Mouse (Mus musculus) limb, embryonic 10.5 days (tissue): ENCODE results near the gene Hist1h2ba. TPM values are rescaled to one million over a fixed set of nuclear protein-coding genes. Genes with fewer than 3 reads are reported as not detected.

Experiments used
- DNase-seq: peaks from one replicate; pipeline ENCODE4 v3.0.0-alpha.2; 2017; ENCODE audit warnings: low spot score
- H3K27ac ChIP-seq: fragments of 300-500 bp; sonication (generic); 2 replicates; pipeline ENCODE4 v1.5.1; 2016; ENCODE audit warnings: mild to moderate bottlenecking
- H3K27me3 ChIP-seq: fragments of 300-500 bp; sonication (generic); 2 replicates; pipeline ENCODE4 v1.6.1; 2016; ENCODE audit warnings: low read depth, mild to moderate bottlenecking; ENCODE audit not compliant: poor library complexity, severe bottlenecking
- H3K36me3 ChIP-seq: fragments of 300-500 bp; sonication (generic); 2 replicates; pipeline ENCODE4 v1.6.1; 2016; ENCODE audit warnings: mild to moderate bottlenecking, moderate library complexity
- H3K4me1 ChIP-seq: fragments of 300-500 bp; sonication (generic); 2 replicates; pipeline ENCODE4 v1.6.1; 2016
- H3K4me3 ChIP-seq: fragments of 300-500 bp; sonication (generic); 2 replicates; pipeline ENCODE4 v1.5.1; 2016; ENCODE audit warnings: mild to moderate bottlenecking, moderate library complexity
- H3K9me3 ChIP-seq: fragments of 300-500 bp; sonication (generic); replicated peaks from 2 replicates; pipeline ENCODE4 v1.6.1; 2016; ENCODE audit warnings: mild to moderate bottlenecking
- WGBS: fragments of 180-500 bp; shearing (Covaris S2); methylation state at CpG from one replicate; pipeline ENCODE4 v1.1.7; 2016; 5-methylcytosine and 5-hydroxymethylcytosine counted together
- polyA plus RNA-seq: library from polyadenylated mRNA; unstranded; fragments of >200 nt; fragmentation: Nextera tagmentation; extraction: Ambion mirVana; gene quantifications from 2 replicates; pipeline ENCODE4 v1.2.1, GENCODE M21; 2016

The Hist1h2ba gene
- polyA plus RNA-seq, 1 experiment from 2014 or later: not detected

DNA sequence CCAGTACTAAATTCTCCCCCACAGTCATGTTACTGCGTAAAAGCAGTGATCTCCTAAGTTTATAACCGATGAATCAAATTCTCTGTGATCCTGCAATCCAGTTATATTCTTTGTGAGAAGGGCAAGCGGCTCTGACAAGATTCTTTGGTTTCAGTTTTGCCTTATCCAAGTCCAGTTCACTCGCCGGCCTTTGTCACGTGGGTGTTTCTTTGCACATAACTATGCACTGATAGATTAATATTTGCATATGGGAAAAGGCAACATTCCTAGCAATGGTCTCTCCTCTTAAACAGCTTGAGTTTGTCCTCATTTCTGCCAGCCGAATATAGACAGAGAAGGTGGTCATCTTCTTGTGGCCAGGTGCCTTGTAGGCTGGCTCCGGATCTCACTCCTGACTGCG, 3.5 kb downstream of the Hist1h2ba start:
- Histone ChIP-seq H3K36me3 (no peaks in the 10 kb centered on the region), H3K4me3 (no peak overlapping the region; the same call in 1 of the 2 replicates), H3K4me1 (peaks cover 16% of the 10 kb centered on the region), H3K27ac (peak overlapping the region; percentile 72), H3K27me3 (no peaks in the 10 kb centered on the region), H3K9me3 (no peaks in the 10 kb centered on the region)
- 88% methylated on average over 9 of the region's 9 CpGs for WGBS
- no peak for DNase-seq

GRCm38 (mm10) chr13:23928637-23929036, 5.3 kb downstream of the Hist1h2ba start:
- no peaks in the 10 kb centered on the region for H3K36me3 ChIP-seq
- WGBS: 70% methylated on average over 3 of the region's 3 CpGs
- peaks cover 16% of the 10 kb centered on the region for H3K4me1 ChIP-seq
- no peaks in the 10 kb centered on the region for H3K27me3 ChIP-seq
- DNase-seq: no peak
- no peaks in the 10 kb centered on the region for H3K9me3 ChIP-seq
- no peak overlapping the region for H3K27ac ChIP-seq
- no peak overlapping the region for H3K4me3 ChIP-seq

GRCm38 (mm10) chr13:23925792-23926191, 8.2 kb downstream of the Hist1h2ba start:
- no peak for DNase-seq
- no peaks in the 10 kb centered on the region for H3K9me3 ChIP-seq
- H3K27me3 ChIP-seq: no peaks in the 10 kb centered on the region
- 83% methylated on average over 2 of the region's 2 CpGs for WGBS
- H3K27ac ChIP-seq: no peak overlapping the region
- H3K4me3 ChIP-seq: no peak overlapping the region
- H3K4me1 ChIP-seq: peaks cover 8% of the 10 kb centered on the region
- H3K36me3 ChIP-seq: no peaks in the 10 kb centered on the region

GRCm38 (mm10) chr13:23917674-23918073, 16.3 kb downstream of the Hist1h2ba start:
- Histone ChIP-seq H3K9me3 (no peaks in the 10 kb centered on the region), H3K4me3 (no peak overlapping the region), H3K27ac (no peak overlapping the region), H3K27me3 (no peaks in the 10 kb centered on the region), H3K36me3 (no peaks in the 10 kb centered on the region), H3K4me1 (peaks cover 6% of the 10 kb centered on the region)
- whole genome bisulfite sequencing: 85% methylated on average over 4 of the region's 4 CpGs
- DNase-seq: no peak

DNA sequence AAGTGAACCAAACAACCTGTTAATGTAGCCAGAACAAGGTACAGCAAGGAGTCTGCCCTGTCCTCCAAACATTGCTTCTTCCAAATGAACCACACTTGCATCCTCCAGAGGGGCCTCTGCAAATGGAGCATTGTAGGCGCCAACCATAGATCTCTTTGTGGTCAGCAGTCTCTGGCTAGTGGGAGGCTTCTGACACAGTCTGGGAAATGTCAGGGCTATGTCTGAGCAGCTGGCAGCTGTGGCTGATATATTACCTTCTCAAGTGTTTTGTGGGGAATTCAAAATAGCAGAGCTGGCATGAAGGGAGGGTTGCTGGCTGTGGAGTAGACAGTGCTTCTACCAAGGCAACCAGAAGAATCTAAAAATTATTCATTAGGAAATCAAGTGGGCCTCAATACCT, 17.8 kb downstream of the Hist1h2ba start:
- Histone ChIP-seq H3K27ac (no peak overlapping the region), H3K4me1 (peaks cover 6% of the 10 kb centered on the region), H3K36me3 (no peaks in the 10 kb centered on the region), H3K9me3 (no peaks in the 10 kb centered on the region), H3K27me3 (no peaks in the 10 kb centered on the region), H3K4me3 (no peak overlapping the region)
- WGBS: 83% methylated on average over 1 of the region's 1 CpGs
- DNase-seq: no peak

GRCm38 (mm10) chr13:23914376-23915167, 19.4 kb downstream of the Hist1h2ba start, which contains the start of gene Slc17a4:
Gene Slc17a4, minus strand, starts transcription at chr13:23915009.
- H3K4me3 ChIP-seq: no peak within 1 kb of the TSS
- no peak for DNase-seq
- WGBS: 79% methylated on average over 9 of the region's 9 CpGs
- no peaks in the 10 kb centered on the region for H3K36me3 ChIP-seq
- no peaks in the 10 kb centered on the region for H3K27me3 ChIP-seq
- H3K4me1 ChIP-seq: peaks cover 6% of the 10 kb centered on the region
- no peaks in the 10 kb centered on the region for H3K9me3 ChIP-seq
- H3K27ac ChIP-seq: no peak within 1 kb of the TSS

GRCm38 (mm10) chr13:23913791-23914306, 20.1 kb downstream of the Hist1h2ba start:
- no peaks in the 10 kb centered on the region for H3K36me3 ChIP-seq
- DNase-seq: no peak
- peaks cover 6% of the 10 kb centered on the region for H3K4me1 ChIP-seq
- WGBS: 67% methylated on average over 6 of the region's 6 CpGs
- no peaks in the 10 kb centered on the region for H3K9me3 ChIP-seq
- H3K4me3 ChIP-seq: no peak overlapping the region
- H3K27me3 ChIP-seq: no peaks in the 10 kb centered on the region
- H3K27ac ChIP-seq: no peak overlapping the region

DNA sequence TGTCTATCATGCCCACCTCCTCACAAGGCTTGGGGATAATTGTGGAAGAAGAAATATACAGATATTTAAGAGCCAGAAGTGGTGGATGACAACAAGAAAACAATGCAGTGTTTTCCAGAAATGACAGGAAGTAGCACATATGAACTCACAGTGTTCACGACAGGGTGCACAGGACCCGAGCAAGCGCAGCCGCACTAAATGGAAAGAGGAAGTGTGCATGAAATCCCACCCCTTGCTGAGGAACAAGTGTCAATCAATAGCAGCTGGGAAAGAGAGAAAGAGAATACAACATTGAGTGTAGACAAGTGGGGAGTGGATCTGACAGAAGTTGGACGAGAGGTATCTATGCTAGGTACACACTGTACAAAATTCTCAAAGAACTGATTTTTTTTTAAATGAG, 22.6 kb downstream of the Hist1h2ba start:
- 89% methylated on average over 5 of the region's 5 CpGs for WGBS
- DNase-seq: no peak
- H3K4me1 ChIP-seq: peaks cover 6% of the 10 kb centered on the region

DNA sequence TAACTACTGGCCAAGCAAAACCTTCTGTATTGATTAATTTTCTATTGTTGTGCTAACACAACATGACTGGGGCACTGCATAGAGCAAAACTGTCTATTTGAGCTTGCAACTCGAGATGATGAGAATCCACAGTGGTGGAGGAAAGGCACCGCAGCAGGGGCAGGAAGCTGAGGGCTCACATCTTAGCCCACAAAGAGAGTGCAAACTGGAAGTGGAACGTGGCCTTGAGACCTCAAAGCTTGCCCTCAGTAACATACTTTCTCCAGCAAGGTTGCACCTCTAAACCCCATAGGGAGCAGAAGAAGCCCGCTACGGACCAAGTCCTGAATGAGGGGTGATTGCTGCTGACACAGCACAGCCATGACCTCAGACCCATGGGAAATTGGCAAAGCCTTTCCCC, 23.8 kb downstream of the Hist1h2ba start:
- Histone ChIP-seq H3K27me3 (no peaks in the 10 kb centered on the region), H3K27ac (no peak overlapping the region), H3K4me1 (no peaks in the 10 kb centered on the region), H3K36me3 (no peaks in the 10 kb centered on the region), H3K9me3 (no peaks in the 10 kb centered on the region), H3K4me3 (no peak overlapping the region)
- DNase-seq: no peak
- WGBS: 87% methylated on average over 5 of the region's 5 CpGs

More for the DNA sequence above, 22.6 kb downstream of the Hist1h2ba start:
- no peak overlapping the region for H3K27ac ChIP-seq
- H3K36me3 ChIP-seq: no peaks in the 10 kb centered on the region
- no peak overlapping the region for H3K4me3 ChIP-seq
- no peaks in the 10 kb centered on the region for H3K9me3 ChIP-seq
- H3K27me3 ChIP-seq: no peaks in the 10 kb centered on the region

DNA sequence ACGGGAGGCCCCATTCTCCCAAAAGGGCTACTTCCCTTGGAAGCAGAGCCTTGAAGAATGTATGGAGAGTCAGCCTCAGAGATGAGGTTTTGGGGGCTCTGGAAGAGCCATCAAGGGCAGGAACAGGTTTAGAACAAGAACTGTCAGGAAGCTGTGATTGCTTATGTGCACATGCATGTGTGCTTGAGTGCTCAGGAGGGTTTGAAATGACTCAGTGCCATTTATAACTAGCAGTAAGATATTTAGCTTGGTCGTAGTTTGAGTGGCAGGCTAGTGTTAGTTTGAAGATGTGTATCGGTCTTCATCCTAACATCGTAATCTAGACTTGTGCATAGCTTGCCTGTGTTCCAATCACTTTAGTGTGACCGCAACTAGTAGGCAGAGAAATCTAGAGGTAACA, 27.1 kb downstream of the Hist1h2ba start:
- DNase-seq: no peak
- no peaks in the 10 kb centered on the region for H3K27me3 ChIP-seq
- H3K4me3 ChIP-seq: no peak overlapping the region
- H3K9me3 ChIP-seq: no peaks in the 10 kb centered on the region
- no peak overlapping the region for H3K27ac ChIP-seq
- no peaks in the 10 kb centered on the region for H3K4me1 ChIP-seq
- 97% methylated on average over 5 of the region's 5 CpGs for WGBS
- H3K36me3 ChIP-seq: no peaks in the 10 kb centered on the region

- no peak overlapping the region for H3K4me3 ChIP-seq
- no peaks in the 10 kb centered on the region for H3K36me3 ChIP-seq
- H3K9me3 ChIP-seq: no peaks in the 10 kb centered on the region
- no peaks in the 10 kb centered on the region for H3K27me3 ChIP-seq
- DNase-seq: no peak
- 74% methylated on average over 6 of the region's 6 CpGs for WGBS
- no peak overlapping the region for H3K27ac ChIP-seq
- no peaks in the 10 kb centered on the region for H3K4me1 ChIP-seq
These were observed 35.7 kb downstream of the Hist1h2ba start for GRCm38 (mm10) chr13:23898242-23898641.

DNA sequence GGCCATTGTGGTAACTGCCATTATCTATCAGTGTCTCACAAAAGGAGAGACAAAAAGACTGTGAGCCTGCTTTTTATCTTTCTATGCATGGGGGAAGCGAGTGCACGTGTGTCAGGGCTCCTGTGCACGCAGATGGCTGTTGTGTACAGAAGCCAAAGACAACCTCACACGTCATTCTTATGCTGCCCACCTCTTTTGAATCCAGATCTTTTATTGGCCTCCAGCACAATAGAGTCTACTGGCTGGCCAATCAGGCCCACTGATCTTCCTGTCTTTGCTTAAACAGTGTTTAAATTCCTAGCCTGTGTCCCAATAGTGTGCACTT, 40.7 kb downstream of the Hist1h2ba start:
- no peak for DNase-seq
- H3K27me3 ChIP-seq: no peaks in the 10 kb centered on the region
- H3K4me1 ChIP-seq: peaks cover 16% of the 10 kb centered on the region
- WGBS: 80% methylated on average over 4 of the region's 4 CpGs
- H3K4me3 ChIP-seq: no peak overlapping the region
- no peak overlapping the region for H3K27ac ChIP-seq
- H3K36me3 ChIP-seq: no peaks in the 10 kb centered on the region
- H3K9me3 ChIP-seq: no peaks in the 10 kb centered on the region

DNA sequence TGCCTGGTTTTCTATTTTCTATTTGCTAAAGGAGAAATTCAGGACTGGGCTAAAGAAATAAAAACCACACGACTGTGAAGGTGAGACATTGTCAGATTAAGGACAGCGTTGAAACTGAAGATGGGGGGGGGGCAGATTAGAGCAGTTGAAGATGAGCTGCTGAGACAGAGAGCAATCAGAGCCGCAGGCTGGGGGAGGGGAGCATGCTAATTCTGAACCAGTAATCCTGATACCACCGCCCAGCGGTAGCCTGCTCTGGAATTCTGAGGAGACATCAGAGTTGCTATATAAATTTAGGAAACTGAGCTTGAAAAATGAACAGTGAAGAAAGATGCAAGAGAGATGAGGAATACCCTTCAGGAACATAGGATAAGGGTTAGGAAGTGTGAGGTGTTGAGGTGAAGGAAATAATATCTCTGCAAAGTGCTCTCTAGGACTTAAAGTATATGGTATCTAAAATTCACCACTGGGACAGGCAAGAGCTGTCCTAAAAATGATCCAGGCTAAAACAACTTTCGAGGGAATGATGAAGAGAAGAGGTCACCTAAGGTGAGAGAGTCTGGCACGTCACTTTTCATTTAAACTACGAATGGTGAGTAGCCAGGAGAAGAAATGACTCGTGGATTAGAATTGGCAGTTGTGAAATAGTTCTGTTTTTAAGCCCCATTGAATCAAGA, 41.2 kb downstream of the Hist1h2ba start:
- WGBS: 45% methylated on average over 9 of the region's 9 CpGs
- H3K4me1 ChIP-seq: peaks cover 16% of the 10 kb centered on the region
- H3K4me3 ChIP-seq: no peak overlapping the region
- H3K36me3 ChIP-seq: no peaks in the 10 kb centered on the region
- no peaks in the 10 kb centered on the region for H3K9me3 ChIP-seq
- no peak overlapping the region for H3K27ac ChIP-seq
- no peak for DNase-seq
- no peaks in the 10 kb centered on the region for H3K27me3 ChIP-seq
